Mouse (Mus musculus): ENCODE data around the gene AC192777.2.
"Not testable (repeated sequence)": the region's sequence is repeated elsewhere in the genome, so short reads cannot be mapped to it uniquely, and the experiment has no call there.

Gene AC192777.2

DNA sequence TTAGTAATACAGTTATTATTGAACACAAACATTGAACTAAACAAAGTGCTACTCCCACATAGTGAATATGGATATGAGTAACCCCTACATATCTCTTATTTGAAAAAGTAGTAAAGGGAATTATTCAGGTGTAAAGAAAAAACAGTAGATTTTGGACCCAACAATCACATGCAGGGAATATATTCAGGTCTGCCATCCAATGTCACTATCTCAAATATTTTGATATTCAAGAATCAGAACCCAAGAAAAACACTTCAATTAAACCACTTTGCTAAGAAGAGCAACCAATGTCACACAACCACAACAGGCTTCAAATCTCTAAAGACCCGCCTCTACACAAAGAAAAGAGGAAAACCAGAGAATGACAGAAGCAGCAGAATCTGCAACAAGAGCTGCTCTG is at the start of gene AC192777.2:
TSS of gene AC192777.2 (plus strand) at position 301 of the 400 bp plus-strand sequence.
- DNase-seq (ENCODE audit: low spot score), result not testable (repeated sequence)

DNA sequence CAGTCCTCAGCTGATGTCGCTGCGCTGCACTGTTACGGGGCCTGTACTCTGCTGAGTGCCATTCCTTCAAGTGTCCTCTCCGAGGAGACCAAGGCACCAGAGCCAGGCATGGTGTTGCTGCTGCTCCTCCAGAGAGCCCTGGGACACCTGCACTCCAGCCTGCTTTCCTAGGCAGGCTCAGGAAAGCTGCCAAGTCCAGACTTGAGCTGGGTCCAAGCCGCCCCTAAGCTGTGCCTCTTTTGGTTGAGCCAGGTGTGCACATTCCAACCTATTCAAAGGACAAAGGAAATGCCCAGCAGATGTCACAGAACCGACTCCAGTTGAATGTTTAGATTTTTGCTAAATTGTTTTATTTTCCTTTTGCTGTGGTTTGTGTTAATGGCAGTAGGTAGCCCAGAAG is 20.9 kb downstream of the AC192777.2 start:
- not testable (repeated sequence) for DNase-seq (ENCODE audit: low spot score)

GRCm38 (mm10) chr17:40116877-40117276 is 21.6 kb downstream of the AC192777.2 start:
- DNase-seq (ENCODE audit: low spot score), result not testable (repeated sequence)

Measured in MN1 (cell line).